Mouse (Mus musculus): ENCODE results near the gene 4930470P17Rik. TPM values are rescaled to one million over a fixed set of nuclear protein-coding genes. Genes with fewer than 3 reads are reported as not detected.
A peak's percentile ranks its signal among the peaks of the same experiment; 100 is the strongest.
"Not testable (repeated sequence)": the region's sequence is repeated elsewhere in the genome, so short reads cannot be mapped to it uniquely, and the experiment has no call there.

4930470P17Rik gene
- total RNA-seq (2021), result not detected
- long read RNA-seq, experiment 1, result 0 reads
- long read RNA-seq, experiment 2, result 0 reads

DNA sequence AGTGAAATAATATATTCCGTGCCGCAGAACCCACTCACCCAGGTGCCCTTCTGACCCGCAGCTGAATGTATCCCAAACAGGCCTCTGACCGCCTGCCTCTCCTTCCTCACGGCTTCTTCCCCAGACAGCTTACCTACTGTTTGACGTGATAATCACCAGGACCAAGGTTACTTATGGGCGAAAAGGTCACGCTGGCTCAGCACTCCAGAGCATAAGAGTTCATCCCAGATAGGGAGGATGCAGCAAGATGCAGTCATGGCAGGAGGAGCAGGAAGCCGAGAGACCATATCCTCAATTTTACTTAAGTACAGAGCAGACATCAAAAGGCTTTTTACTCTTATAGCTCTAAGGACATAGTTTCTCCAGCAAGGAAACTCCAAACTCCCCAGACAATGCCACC is at the start of gene 4930470P17Rik:
4930470P17Rik (minus strand) TSS at position 101 of the 400 bp plus-strand sequence.
- no peak for DNase-seq

DNA sequence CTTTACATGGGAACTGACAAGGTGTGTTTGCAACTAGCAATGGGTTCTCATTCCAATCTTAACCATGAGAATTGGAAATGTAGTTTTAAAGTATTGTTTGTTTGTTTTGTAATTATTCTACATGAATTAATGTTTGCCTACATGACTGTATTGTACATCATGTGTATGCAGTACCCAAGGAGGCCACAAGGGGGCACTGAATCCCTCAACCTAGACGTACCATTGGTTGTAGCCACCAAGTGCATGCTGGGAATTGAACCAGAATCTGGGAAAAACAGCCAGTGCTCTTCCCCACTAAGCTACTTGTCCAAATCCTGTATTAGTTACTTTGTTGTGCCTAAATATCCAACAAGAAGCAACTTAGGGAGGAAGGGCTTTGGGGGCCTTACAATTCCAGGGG is 49.7 kb upstream of the 4930470P17Rik start:
- no peak for DNase-seq

DNA sequence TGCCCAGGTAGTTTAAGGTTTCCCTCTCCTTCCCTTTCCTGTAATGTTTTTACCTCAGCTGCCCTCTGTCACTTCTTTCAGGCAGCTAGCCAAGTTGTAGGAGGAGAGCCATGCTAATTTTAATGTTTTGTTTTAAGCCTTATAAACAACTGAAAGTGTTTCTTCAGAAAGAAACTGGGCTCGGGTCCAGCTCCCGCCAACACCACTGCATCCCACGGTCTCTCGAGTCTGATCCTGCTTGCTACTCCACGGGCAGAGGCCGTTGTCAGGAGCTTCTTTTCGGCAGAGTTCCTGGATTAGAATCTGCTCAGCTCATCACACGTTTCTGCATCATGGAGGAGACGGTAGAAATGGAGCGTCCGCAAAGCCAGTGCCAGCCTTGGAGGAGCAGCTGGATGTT is 46.7 kb upstream of the 4930470P17Rik start:
- no peak for DNase-seq

DNA sequence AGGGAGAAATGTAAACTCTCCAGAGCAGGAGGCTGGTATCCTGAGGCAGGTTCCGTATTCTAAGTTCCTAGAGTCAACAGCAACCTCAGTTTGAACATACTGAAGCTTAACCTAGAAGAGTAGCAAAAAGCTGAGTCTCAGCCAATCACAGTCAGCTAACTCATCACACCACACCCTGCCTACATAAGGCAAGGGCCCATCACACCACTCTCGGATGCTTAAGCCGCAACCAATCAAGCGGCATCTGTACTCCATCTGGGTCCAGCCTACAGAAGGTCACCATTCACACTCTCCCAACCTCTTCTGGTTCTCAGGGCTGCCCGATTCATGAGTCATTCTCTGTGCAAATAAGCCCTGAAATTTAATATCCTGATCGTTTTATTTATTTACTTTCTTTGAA is 44.4 kb upstream of the 4930470P17Rik start:
- no peak for DNase-seq

DNA sequence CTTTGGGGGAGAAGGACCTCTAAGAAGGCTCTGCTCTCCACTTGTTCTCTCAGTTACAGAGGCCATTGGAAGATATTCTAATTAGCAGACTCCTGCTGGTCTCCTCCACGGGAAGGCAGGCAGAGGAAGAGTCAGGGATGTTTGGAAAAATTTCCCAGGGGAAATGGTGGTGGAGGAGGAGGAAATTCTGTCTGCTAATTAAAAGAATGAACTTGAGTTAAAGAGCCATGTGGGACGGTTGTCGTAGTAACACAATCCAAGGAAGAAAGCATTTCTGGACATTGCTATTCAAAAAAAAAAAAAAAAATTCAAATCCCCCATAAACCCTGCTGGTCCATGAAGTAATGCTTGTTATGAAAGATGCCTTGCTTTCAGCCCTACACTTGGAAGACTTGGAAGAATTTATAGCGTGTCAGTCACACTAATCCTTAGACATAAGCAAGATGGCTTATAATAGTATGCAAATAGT is 40.6 kb upstream of the 4930470P17Rik start:
- no peak for DNase-seq

DNA sequence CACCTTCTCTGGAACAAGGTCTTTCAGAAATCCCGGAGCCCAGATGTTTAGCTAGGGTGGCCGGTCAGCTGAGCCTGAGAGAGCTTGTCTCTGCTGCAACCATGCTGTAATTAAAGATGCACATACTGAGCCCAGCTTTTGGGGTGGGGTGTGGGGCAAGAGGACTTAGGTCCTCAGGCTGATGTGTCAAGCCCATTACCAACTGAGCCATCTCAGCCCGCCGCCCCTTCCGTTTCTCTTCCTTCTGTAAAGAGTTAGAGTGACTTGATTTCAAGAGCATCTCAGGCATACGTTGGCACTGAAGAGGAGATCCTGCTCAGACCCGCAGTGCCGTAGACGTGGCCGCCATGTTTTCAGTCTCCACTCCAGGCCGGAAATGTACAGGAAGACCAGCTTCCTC is 38.5 kb upstream of the 4930470P17Rik start:
- no peak for DNase-seq

DNA sequence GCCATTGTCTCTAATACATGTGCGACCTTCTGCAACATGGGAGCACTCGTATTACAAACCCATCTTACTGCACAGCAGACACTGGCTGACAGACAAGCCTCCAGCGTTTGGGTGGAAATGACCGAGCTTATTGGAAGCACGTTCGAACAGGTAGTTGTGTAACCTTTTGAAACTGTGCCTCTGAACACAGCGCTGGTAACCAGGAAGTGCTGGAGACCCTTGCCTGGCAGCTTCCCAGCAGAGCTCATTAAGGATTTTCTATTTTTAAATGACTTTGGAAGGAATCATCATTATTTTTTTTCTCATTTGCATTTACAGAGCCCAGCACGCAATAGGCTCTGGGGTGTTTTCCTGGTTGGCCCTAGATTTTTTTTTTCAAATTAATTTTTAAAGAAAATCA is 36.9 kb upstream of the 4930470P17Rik start:
- DNase-seq, result no peak

DNA sequence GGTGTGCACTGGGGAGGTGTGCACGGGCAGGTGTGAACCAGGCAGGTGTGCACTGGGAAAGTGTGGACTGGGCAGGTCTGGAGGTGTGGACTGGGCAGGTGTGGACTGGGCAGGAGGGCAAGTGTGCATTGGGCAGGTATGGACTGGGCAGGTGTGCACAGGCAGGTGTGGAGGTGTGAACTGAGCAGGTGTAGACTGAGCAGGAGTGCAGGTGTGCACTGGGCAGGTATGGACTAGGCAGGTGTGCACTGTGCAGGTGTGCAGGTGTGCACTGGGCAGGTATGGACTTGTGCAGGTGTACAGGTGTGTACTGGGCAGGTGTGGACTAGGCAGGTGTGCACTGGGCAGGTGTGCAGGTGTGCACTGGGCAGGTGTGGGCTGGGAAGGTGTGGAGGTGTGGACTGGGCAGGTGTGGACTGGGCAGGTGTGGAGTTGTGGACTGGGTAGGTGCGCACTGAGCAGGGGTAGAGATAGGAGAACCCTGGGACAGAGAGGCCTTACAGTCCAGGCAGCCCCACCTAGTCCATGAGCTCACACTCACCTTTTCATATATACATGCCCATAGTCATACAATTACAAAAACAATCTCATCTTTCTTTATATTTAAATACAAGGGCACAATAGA is 31.3 kb upstream of the 4930470P17Rik start:
- no peak for DNase-seq

DNA sequence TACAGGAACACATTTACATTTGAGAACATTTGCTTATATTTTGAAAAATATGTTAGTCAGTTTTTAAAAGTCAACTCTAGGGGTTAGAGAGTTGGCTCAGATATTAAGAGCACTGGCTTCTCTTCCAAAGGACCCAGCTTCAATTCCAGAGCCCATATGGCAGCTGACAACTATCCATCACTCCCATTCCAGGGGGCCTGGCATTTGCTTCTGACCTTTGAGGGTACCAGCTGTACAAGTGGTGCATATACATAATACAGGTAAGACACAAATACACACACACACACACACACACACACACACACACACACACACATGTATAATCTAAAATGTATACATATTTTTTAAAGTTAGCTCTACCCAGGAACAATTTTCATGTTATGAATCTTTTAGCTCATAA is 30.6 kb upstream of the 4930470P17Rik start:
- no peak for DNase-seq

DNA sequence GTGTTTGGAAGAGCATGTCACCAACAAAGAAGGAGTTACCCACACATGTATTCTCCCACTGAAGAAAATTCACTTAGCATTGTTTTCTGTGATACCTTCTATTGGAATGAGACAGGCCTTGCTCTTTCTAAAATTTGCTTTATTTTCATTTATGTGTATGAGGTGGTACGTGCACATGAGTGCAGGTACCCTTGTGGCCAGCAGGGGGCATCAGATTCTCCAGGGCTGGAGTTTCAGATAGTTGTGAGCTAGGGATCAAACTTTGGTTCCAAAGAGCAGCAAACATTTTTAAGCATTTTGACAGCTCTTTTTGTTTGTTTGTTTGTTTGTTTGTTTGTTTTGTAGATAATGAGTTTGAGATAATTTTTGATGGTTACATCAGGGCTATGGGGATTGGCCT is 29.6 kb upstream of the 4930470P17Rik start:
- no peak for DNase-seq

DNA sequence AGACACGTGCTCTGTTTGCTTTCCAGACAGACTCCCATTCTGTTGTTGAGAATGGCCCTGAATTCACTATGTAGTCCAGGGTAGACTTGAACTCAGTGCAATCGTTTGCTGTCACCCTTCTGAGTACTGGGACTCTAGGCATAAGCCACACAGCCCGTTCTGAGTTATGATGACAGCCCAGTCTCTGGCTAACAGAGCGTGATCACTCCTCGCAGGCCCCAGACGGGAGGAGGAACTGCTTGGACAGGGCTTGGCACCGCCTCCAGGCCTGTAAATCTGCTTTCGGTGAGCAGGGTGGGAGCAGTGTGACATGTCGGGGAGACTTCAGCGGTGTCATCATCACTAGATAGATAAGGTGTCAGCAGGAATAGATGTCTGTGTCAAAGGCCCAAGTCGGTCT is 28.7 kb upstream of the 4930470P17Rik start:
- DNase-seq, result no peak

DNA sequence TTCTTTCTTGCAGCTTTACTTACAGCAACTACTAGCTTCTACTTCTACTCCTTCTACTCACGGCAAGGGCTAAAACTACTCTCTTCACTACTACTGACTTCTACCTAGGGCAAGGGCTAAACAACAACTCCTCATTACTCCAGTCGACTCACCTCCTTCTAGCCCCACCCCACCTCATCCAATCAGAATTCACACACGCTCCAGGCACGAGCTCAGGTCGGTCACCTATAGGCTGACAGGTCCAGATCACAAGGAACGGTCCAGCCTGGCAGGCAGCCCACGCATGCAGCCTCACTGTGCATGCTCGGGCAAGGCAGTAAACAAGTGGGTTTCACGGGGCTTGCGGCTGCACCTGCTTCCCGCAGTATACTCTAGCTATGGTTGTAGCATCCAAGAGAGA is 26.2 kb upstream of the 4930470P17Rik start:
- DNase-seq, result not testable (repeated sequence)

DNA sequence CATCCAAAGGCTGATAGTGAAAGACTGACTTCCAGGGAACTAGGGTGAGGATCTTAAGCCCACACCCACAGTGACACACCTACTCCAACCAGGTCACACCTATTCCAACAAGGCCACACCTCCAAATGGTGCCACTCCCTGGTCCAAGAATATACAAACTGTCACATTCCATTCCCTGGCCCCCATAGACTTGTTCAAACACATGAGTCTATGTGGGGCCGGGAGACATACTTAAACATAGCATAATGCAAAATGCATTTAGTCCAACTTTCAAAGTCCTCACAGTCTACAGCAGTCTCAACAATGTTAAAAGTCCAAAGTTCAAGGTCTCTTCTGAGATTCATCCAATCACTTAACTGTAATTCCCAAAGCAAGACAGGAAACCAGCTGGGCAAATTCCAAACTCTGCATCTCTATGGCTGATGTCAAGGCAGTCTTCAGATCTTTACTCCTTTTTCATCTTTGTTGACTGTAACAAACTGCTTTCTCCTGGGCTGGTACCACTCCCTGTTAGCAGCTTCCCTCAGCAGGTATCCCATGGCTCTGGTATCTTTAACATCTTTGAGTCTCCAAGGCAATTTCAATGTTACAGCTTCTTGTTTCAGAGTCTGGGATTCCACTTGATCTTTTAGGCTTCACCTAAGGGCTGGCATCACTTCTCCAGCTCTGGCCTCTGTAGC is 22.5 kb upstream of the 4930470P17Rik start:
- not testable (repeated sequence) for DNase-seq

DNA sequence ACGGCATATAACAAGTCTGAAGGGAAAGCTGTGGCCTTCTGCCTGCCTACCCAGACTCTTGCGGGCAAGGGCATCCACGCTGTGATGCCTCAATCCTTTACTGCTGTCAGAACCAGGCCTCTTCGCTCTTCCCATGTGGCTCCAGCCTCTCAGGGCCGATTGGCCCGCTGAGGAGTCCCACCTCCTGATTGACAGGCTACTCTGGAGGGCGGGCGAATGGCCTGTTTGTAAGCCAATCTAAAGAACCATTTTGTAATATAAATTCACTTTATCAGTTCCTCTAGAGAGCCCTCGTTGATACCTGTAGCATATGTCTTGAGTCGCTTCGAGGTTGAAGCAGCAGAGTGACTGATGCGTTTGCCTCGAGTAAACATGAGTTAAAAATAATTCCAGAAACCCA is 21.2 kb upstream of the 4930470P17Rik start:
- DNase-seq, result no peak

DNA sequence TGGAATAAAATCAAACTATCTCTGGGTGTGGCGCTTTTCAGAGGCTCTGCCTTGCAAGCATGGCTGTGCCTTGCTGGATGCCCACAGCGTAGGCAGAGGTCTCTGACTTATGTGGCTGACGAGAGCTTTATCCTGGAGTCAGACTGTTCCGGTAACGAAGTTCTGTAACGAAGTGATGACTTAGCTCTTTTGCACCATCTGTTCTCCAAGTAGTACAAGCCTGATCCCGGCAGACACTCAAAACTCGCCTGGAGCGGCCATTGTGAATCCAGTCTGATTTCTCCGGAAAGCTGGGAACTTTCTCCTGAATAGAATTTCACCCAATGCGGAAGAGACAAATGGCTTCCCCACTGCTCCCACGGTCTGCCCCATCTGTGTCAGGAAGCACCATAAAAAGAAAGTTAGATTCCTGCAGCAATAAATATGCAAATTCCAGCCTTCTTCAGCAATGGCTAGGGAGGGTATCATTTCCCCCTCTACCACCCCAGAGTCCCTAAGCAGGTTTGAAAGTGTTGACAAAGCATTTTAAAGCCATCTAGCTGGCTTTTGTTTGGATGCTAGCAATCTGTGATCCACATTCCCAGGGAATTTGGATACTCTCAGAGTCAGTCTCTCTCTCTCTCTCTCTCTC is 17.2 kb upstream of the 4930470P17Rik start:
- DNase-seq, result no peak

DNA sequence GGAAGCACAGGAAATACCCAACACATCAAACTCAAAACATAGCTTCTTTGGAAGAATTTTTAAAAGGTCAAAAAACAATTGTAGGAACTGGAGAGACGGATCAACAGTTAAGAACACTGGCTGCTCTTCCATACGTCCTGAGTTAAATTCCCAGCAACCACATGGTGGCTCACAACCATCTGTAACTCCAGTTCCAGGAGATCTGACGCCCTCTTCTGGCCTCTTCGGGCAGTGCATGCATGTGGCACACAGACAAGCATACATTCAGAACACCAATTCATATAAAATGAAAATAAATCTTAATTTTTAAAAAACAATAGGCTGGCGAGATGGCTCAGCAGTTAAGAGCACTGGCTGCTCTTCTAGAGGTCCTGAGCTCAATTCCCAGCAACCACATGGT is 10.0 kb upstream of the 4930470P17Rik start:
- DNase-seq, result not testable (repeated sequence)

DNA sequence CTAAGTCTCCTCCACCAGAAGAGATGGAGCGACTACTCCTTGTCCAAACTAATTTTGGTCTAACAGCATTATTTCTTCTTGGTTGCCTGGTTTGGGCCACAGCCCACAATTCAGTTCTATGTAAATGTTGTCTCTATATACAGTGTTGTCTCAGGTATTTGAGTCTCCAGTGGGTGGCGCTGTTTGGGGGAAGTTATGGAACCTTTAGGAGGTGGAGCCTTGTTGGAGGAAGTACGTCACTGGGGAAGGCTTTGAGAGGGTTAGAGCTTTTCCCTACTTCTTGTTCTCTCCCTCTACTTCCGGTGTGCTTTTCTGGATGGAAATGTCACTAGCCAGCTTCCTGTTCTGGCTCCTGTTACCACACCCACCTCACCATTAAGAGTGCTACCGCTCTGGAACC is 646 bp downstream of the 4930470P17Rik start:
- no peak for DNase-seq

DNA sequence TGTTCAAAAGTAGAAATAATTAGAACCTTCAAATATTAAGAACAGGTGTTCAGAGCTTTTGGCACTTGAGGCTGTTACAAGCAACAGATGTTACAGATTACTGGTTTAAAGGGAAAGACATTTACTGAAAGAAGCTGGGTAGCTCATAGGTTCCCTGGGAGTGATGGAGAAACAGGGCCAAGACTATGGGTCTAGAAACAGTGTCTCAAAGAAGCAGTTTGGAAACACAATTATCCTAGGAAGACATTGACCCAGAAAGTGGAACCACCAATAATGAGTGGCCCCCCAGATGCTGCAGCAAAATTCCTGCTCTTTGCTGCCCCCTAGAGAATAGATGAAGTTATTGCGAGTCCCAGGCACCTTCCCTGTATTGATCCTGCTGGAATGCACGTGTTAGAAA is 4.2 kb downstream of the 4930470P17Rik start:
- no peak for DNase-seq

DNA sequence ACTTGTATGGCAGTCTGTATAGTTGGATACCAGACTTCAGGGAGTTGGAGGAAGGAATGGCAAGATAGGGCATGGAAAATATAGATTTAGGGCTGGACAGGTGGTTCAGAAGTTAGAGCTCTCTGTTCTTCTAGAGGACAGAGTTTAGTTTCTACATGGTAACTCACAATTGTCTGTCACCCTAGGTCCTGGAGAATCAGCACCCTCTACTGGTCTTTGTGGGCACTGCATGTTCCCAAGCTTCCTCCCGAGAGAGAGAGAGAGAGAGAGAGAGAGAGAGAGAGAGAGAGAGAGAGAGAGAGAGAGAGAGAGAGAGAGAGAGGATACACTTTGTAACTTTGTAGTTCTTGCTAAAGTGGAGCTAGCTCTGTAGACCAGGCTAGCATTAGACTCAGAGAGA is 5.1 kb downstream of the 4930470P17Rik start:
- peak; percentile 64 for DNase-seq

DNA sequence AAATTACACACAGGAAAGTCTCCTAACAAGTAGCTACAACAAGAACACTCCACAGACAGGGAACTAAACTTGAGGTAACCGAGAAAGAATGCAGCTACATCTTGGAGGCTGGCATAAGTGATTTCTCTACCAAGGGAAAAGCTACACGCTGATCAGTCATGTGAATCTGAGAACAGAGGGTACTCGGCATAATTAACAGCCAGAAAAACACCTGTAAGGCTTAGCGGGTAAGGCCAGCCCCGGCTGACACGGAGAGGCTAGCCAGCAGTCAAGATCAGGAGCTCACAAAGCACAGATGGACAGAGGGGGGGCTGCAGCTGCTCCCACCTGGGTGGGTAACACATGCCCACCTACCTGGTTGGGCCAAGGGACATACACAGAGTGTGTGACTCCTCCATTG is 9.7 kb downstream of the 4930470P17Rik start:
- DNase-seq, result no peak

DNA sequence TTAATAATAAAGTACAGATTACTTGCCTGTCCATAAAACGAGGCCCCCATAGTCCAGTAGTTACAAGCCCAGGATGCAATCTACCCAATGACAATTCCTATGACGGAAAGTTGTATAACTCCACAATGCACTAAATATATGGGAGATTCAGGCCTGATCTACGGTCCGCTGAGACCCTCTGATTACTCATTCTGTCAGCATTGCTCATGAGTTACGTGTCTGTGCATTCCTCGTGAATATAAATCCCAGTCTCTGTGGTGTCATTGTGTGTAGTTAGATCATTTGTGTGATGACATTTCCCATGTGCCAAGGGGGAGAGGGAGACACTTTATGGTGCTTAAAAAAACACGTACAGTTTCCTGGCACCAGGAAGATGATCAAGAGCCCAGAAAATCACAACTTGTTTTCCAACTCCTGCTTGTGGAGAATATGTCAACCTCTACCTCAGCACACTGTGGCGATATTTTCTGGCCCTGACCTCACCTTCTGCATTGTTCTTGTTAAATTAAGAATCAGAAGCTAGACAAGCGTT is 13.4 kb downstream of the 4930470P17Rik start:
- DNase-seq, result no peak

DNA sequence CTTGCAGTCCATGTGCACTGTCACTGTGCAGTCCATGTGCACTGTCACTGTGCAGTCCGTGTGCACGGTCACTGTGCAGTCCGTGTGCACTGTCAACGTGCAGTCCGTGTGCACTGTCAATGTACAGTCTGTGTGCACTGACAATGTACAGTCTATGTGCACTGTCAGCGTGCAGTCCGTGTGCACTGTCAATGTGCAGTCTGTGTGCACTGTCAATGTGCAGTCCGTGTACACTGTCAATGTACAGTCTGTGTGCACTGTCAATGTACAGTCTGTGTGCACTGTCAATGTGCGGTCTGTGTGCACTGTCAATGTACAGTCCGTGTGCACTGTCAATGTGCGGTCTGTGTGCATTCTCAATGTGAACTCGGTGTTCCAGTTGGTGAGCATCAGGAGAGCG is 17.1 kb downstream of the 4930470P17Rik start:
- DNase-seq, result no peak

DNA sequence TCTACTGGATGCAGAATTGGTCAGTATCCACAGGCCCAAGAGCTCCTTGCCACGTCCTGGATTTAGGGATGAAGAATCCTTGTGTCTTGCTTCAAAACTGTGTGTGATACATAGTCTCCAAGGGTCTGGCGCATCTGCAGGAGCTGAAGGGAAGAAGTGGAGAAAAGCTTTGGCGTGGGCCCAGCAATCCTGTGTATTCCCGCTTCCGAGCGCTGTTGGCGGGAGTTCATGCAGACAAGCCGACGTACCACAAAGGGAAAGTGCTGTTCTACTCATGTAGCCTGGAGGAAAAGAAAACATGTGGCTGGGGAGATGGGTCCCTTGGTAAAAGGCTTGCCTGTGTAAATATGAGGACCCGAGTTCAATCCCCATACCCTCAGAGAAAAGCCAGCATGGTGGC is 22.3 kb downstream of the 4930470P17Rik start:
- peak; percentile 26 for DNase-seq

Measured in gastrocnemius, postnatal 10 days (tissue).